Mouse (Mus musculus): ENCODE measurements around the gene Zfp655.

DNA sequence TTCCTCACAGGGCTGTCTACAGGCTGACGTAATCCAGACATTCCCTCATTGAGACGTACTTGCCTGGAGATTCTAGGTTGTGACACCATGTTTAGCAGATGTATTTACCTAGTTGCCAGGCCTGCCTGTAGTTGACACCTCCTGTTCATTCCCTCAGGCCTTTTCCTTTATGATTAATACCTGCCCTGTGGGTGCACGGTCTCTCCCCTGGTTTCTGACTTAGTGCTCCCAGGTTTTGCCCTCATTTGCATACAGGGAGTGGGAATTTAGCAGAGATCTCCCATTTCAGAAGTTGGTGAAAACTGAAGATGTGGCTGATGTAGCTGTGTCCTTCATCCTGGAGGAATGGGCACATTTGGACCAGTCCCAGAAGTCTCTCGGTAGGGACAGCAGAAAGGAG lies 19.3 kb upstream of the Zfp655 start:
- TF ChIP-seq POLR2A (IDR thresholded peaks at IDR 0.05; ENCODE audit: extremely low read depth, insufficient read depth, low read length), result no peak
- TF ChIP-seq CTCF (IDR thresholded peaks at IDR 0.05; ENCODE audit: extremely low read depth, insufficient read depth, low read length), result no peak

All from cortical plate, adult 2 months (tissue).